Mouse (Mus musculus): Measurements from ENCODE around the gene Pgm2. TPM values are rescaled to one million over a fixed set of nuclear protein-coding genes. Genes with fewer than 3 reads are reported as not detected.
A peak's percentile ranks its signal among the peaks of the same experiment; 100 is the strongest.

Pgm2 gene
- polyA plus RNA-seq, 1 experiment from 2014 or later, result 34.4 TPM

DNA sequence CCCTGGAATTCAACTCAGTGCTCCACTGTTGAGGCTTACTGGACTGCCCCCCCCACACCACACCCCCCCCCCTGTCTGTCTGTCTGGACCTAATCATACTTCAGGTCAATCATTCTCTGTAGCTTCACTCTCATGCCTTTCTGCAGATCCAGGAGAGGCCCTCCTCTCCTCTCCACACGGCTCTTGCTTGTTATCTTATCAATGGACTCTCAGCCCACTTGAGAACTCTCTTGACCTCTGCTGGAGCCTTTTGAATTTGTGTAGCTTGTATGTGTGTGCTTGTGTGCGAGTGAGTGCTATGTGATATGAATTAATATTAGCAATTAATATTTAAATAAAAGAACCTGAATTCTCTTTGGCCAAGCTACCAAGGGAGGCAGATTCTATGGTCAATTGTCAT is 26.6 kb upstream of the Pgm2 start:
- no peaks in the 10 kb centered on the region for H3K27me3 ChIP-seq (ENCODE audit: control insufficient read depth, insufficient read depth, low read length)
- WGBS, result 53% methylated on average over 2 of the region's 2 CpGs
- no peak for ATAC-seq (ENCODE audit: insufficient number of reproducible peaks, insufficient read depth, low FRiP score, low read depth)
- H3K9ac ChIP-seq (replicated peaks; ENCODE audit: low read depth, low read length), result no peak overlapping the region
- H3K9me3 ChIP-seq (ENCODE audit: control insufficient read depth, low read depth, low read length), result no peaks in the 10 kb centered on the region
- H3K4me1 ChIP-seq (ENCODE audit: control insufficient read depth, insufficient read depth, low read length), result no peaks in the 10 kb centered on the region
- no peak overlapping the region for H3K27ac ChIP-seq (ENCODE audit: low read length)
- H3K36me3 ChIP-seq (ENCODE audit: control insufficient read depth, insufficient read depth, low read length), result no peaks in the 10 kb centered on the region
- no peak overlapping the region for H3K4me2 ChIP-seq (replicated peaks; ENCODE audit: low read depth, low read length)
- H3K4me3 ChIP-seq (ENCODE audit: low read depth, low read length), result no peak overlapping the region

DNA sequence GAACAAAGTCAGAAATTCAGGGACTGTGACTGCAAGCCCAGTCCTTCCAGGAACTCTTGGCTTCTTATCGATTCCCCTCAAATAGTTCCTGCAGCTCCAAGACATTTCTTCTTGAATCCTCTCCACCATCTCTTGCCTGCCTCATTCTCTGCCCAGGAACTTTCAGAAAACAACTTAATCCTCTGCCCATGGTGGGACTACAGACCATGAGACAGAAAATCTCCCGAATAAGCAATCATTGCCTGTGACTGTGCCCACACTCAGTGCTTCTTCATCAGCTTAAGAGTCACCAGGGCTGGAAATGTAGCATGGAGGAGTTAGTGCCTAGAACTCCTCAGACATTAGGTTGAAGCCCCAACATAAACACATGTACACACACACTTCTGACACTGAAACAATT is 25.2 kb upstream of the Pgm2 start:
- Histone ChIP-seq H3K4me1 (ENCODE audit: control insufficient read depth, insufficient read depth, low read length) (no peaks in the 10 kb centered on the region), H3K9me3 (ENCODE audit: control insufficient read depth, low read depth, low read length) (no peaks in the 10 kb centered on the region), H3K4me2 (replicated peaks; ENCODE audit: low read depth, low read length) (no peak overlapping the region), H3K27ac (ENCODE audit: low read length) (no peak overlapping the region), H3K27me3 (ENCODE audit: control insufficient read depth, insufficient read depth, low read length) (no peaks in the 10 kb centered on the region), H3K36me3 (ENCODE audit: control insufficient read depth, insufficient read depth, low read length) (no peaks in the 10 kb centered on the region), H3K4me3 (ENCODE audit: low read depth, low read length) (no peak overlapping the region), H3K9ac (replicated peaks; ENCODE audit: low read depth, low read length) (no peak overlapping the region)
- 89% methylated on average over 2 of the region's 2 CpGs for WGBS
- no peak for ATAC-seq (ENCODE audit: insufficient number of reproducible peaks, insufficient read depth, low FRiP score, low read depth)

DNA sequence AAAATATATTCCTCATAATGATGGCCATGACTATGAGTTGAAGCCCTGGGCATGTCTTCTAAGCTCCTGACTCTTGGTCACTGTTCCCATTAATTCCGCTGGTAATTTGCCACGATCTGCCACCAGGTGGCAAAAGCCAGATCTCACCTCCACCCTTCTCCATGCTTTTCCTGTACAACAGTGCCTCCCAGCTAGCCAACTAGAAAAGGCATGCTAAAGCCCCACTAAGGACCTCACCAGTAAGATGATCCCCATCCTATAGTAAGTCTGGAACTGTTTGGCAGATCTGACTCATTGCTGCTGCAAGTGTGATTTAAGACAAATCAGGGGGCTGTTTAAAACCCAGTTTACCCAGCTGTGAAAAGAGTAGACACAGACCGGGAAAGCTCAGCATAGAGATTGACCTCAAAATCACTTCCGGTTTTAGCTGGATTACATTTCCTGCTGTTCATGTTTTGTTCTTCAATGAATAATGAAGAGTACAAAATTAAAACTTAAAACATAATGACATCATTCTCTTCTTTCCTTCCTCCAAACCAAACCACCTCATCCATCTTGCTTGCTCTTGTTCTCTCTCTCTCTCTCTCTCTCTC is 22.6 kb upstream of the Pgm2 start:
- 17% methylated on average over 4 of the region's 4 CpGs for WGBS
- H3K36me3 ChIP-seq (ENCODE audit: control insufficient read depth, insufficient read depth, low read length), result no peaks in the 10 kb centered on the region
- H3K4me3 ChIP-seq (ENCODE audit: low read depth, low read length), result no peak overlapping the region
- no peaks in the 10 kb centered on the region for H3K27me3 ChIP-seq (ENCODE audit: control insufficient read depth, insufficient read depth, low read length)
- H3K4me1 ChIP-seq (ENCODE audit: control insufficient read depth, insufficient read depth, low read length), result no peaks in the 10 kb centered on the region
- no peak overlapping the region for H3K9ac ChIP-seq (replicated peaks; ENCODE audit: low read depth, low read length)
- ATAC-seq (ENCODE audit: insufficient number of reproducible peaks, insufficient read depth, low FRiP score, low read depth), result peak; percentile 67; the same call in 1 of the 2 replicates
- H3K27ac ChIP-seq (ENCODE audit: low read length), result no peak overlapping the region
- H3K4me2 ChIP-seq (replicated peaks; ENCODE audit: low read depth, low read length), result no peak overlapping the region
- H3K9me3 ChIP-seq (ENCODE audit: control insufficient read depth, low read depth, low read length), result no peaks in the 10 kb centered on the region

DNA sequence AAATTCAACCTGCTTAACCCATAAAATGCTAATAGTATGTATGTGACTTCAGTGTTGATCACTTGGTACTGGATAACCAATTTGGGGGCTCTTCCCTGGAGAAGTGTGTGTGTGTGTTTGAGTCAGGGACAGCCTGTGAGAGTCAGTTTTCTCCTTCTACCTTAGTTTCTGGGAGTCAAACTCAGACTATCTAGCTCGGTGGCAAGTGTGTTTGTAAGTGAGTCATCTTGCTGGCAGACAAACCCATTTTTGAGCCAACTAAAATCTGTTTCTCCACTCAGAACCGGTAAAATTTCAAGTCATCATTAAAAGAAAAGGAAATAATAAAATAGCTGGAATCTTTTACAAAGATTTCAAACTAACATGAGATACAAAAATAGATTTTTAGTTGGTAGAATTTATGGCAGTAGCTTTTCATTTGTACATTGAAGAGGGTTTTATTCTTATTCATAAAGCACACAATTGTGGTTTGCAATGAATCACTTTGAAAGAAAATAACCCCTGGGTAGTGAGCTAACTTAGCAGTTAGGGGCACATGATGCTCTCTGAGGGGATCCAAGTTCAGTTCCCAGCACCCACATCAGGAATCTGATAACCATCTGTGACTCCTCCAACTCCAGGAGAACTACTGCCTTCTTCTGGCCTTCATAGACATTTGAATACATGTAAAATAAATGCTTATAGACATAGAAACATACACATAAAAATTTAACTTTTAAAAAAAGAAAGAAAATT is 21.8 kb upstream of the Pgm2 start:
- no peaks in the 10 kb centered on the region for H3K36me3 ChIP-seq (ENCODE audit: control insufficient read depth, insufficient read depth, low read length)
- 65% methylated on average over 2 of the region's 2 CpGs for WGBS
- no peak overlapping the region for H3K9ac ChIP-seq (replicated peaks; ENCODE audit: low read depth, low read length)
- no peak overlapping the region for H3K27ac ChIP-seq (ENCODE audit: low read length)
- H3K4me1 ChIP-seq (ENCODE audit: control insufficient read depth, insufficient read depth, low read length), result no peaks in the 10 kb centered on the region
- no peaks in the 10 kb centered on the region for H3K27me3 ChIP-seq (ENCODE audit: control insufficient read depth, insufficient read depth, low read length)
- no peak for ATAC-seq (ENCODE audit: insufficient number of reproducible peaks, insufficient read depth, low FRiP score, low read depth)
- H3K4me2 ChIP-seq (replicated peaks; ENCODE audit: low read depth, low read length), result no peak overlapping the region
- no peak overlapping the region for H3K4me3 ChIP-seq (ENCODE audit: low read depth, low read length)
- H3K9me3 ChIP-seq (ENCODE audit: control insufficient read depth, low read depth, low read length), result no peaks in the 10 kb centered on the region

DNA sequence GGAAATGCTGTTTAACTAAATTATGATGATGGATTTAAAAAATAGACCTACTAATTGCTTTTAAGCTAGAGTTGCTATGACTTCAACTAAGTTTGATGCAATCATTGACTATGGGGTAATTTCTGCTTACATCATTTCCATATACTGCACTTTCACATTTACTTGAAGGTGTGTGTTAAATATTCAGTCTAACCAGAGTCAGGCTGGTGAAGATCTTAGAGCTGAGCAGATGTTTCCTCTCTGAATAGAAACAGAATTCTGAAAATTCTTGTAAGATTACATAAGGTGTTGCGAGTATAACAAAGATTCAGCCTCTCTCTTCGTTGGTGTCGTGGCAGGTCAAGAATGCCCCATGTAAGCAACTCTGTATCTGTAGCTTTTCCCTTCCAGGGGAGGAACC is 18.3 kb upstream of the Pgm2 start:
- no peaks in the 10 kb centered on the region for H3K36me3 ChIP-seq (ENCODE audit: control insufficient read depth, insufficient read depth, low read length)
- 0 out of 2 replicates have a peak, but pooled peaks cover 2% of the 10 kb centered on the region for H3K4me1 ChIP-seq (ENCODE audit: control insufficient read depth, insufficient read depth, low read length)
- no peak overlapping the region for H3K27ac ChIP-seq (ENCODE audit: low read length)
- no peak for ATAC-seq (ENCODE audit: insufficient number of reproducible peaks, insufficient read depth, low FRiP score, low read depth)
- H3K27me3 ChIP-seq (ENCODE audit: control insufficient read depth, insufficient read depth, low read length), result no peaks in the 10 kb centered on the region
- WGBS, result 57% methylated on average over 3 of the region's 3 CpGs
- H3K4me3 ChIP-seq (ENCODE audit: low read depth, low read length), result no peak overlapping the region
- no peak overlapping the region for H3K9ac ChIP-seq (replicated peaks; ENCODE audit: low read depth, low read length)
- no peaks in the 10 kb centered on the region for H3K9me3 ChIP-seq (ENCODE audit: control insufficient read depth, low read depth, low read length)
- no peak overlapping the region for H3K4me2 ChIP-seq (replicated peaks; ENCODE audit: low read depth, low read length)

DNA sequence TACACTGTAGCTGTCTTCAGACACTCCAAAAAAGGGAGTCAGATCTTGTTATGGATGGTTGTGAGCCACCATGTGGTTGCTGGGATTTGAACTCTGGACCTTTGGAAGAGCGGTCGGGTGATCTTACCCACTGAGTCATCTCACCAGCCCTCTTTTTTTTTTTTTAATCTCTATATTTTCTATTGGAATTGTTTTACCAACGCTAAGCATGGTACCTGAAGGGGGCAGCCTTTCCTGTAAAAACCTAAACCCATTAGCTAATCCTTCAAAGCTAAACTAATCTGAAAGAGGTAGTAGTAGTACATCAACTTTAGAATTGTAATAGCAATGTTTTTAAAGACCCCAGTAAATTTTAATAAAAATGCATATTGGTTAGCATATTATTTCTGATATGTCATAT is 17.2 kb upstream of the Pgm2 start:
- ATAC-seq (ENCODE audit: insufficient number of reproducible peaks, insufficient read depth, low FRiP score, low read depth), result no peak
- H3K4me3 ChIP-seq (ENCODE audit: low read depth, low read length), result no peak overlapping the region
- no peaks in the 10 kb centered on the region for H3K27me3 ChIP-seq (ENCODE audit: control insufficient read depth, insufficient read depth, low read length)
- no peak overlapping the region for H3K4me2 ChIP-seq (replicated peaks; ENCODE audit: low read depth, low read length)
- no peaks in the 10 kb centered on the region for H3K9me3 ChIP-seq (ENCODE audit: control insufficient read depth, low read depth, low read length)
- no peak overlapping the region for H3K9ac ChIP-seq (replicated peaks; ENCODE audit: low read depth, low read length)
- H3K27ac ChIP-seq (ENCODE audit: low read length), result no peak overlapping the region
- no peaks in the 10 kb centered on the region for H3K36me3 ChIP-seq (ENCODE audit: control insufficient read depth, insufficient read depth, low read length)
- WGBS, result 44% methylated on average over 3 of the region's 3 CpGs
- H3K4me1 ChIP-seq (ENCODE audit: control insufficient read depth, insufficient read depth, low read length), result 0 out of 2 replicates have a peak, but pooled peaks cover 2% of the 10 kb centered on the region

DNA sequence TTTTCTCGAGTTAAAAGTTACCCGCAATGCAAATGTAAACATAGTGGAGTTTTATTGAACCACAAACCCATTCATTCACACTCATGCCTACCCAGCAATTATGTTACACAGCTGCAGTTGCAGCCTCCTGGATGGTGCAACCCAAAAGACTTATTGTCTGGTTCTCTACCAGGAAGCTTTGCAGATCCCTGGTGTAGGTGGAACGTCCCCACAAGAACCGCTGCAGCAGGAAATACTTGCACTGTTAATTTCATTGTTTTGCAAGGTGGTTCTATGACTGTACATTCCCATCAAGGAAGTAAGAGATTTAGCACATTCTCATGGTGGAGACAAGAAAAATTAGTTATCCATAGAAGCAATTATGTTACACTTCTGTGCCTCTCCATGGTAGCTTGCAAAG is 15.4 kb upstream of the Pgm2 start:
- Histone ChIP-seq H3K4me1 (ENCODE audit: control insufficient read depth, insufficient read depth, low read length) (0 out of 2 replicates have a peak, but pooled peaks cover 2% of the 10 kb centered on the region), H3K36me3 (ENCODE audit: control insufficient read depth, insufficient read depth, low read length) (no peaks in the 10 kb centered on the region), H3K4me3 (ENCODE audit: low read depth, low read length) (no peak overlapping the region), H3K9me3 (ENCODE audit: control insufficient read depth, low read depth, low read length) (no peaks in the 10 kb centered on the region), H3K27ac (ENCODE audit: low read length) (no peak overlapping the region), H3K27me3 (ENCODE audit: control insufficient read depth, insufficient read depth, low read length) (no peaks in the 10 kb centered on the region), H3K9ac (replicated peaks; ENCODE audit: low read depth, low read length) (no peak overlapping the region), H3K4me2 (replicated peaks; ENCODE audit: low read depth, low read length) (no peak overlapping the region)
- 55% methylated on average over 4 of the region's 4 CpGs for WGBS
- ATAC-seq (ENCODE audit: insufficient number of reproducible peaks, insufficient read depth, low FRiP score, low read depth), result no peak

DNA sequence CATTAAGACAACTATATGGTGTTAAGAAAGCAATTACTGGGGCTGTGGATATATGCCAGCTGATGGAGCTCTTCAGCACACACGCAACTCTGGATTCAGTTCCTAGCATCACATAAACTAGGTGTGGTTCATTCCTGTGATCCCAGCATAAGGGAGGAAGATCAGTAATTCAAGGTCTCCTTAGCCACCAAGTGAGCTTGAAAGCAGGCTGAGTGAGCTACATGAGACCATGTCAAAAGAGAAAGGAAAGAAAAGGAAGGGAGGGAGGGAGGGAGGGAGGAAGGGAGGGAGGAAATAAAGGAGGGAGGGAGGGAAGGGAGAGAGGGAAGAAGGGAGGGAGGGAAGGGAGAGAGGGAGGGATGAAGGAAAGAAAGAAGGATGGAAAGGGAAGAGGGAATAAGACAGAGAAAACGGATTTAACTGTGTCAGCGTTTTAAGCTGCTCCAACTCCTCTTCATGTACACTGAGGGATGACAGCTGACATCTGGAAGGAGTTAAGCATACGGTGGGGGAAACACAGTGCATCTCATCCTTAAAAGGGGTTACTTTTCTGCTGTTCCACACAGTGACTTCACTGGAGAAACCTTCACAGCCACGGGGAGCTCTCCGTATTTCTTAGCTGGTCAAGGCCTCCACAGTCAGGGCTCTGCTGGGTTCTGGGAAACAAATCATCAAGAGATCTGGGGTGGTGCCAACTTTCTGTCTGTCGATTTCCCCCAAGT is 13.8 kb upstream of the Pgm2 start:
- Histone ChIP-seq H3K4me1 (ENCODE audit: control insufficient read depth, insufficient read depth, low read length) (0 out of 2 replicates have a peak, but pooled peaks cover 2% of the 10 kb centered on the region), H3K9me3 (ENCODE audit: control insufficient read depth, low read depth, low read length) (no peaks in the 10 kb centered on the region), H3K36me3 (ENCODE audit: control insufficient read depth, insufficient read depth, low read length) (no peaks in the 10 kb centered on the region), H3K9ac (replicated peaks; ENCODE audit: low read depth, low read length) (no peak overlapping the region), H3K4me3 (ENCODE audit: low read depth, low read length) (no peak overlapping the region), H3K27me3 (ENCODE audit: control insufficient read depth, insufficient read depth, low read length) (no peaks in the 10 kb centered on the region), H3K4me2 (replicated peaks; ENCODE audit: low read depth, low read length) (no peak overlapping the region), H3K27ac (ENCODE audit: low read length) (peak overlapping the region; percentile 68)
- WGBS, result 39% methylated on average over 7 of the region's 7 CpGs
- peak; percentile 85 for ATAC-seq (ENCODE audit: insufficient number of reproducible peaks, insufficient read depth, low FRiP score, low read depth)
